Mouse (Mus musculus) limb, embryonic 12.5 days (tissue): ENCODE measurements at regions not wholly inside any gene's neighbourhood (a gene's known extent, or its start where the extent isn't known, plus 50 kb on each side); places are given as distances from the start of the nearest gene placed in this dataset.

Experiments used
- ATAC-seq: fragments of 200-750 bp; cut with Nextera tagmentation; 2 replicates; pipeline ENCODE4 v1.8.0; 2017; ENCODE audit warnings: low read depth, moderate TSS enrichment; ENCODE audit not compliant: insufficient number of reproducible peaks, insufficient read depth, low FRiP score, low TSS enrichment
- H3K27ac ChIP-seq: fragments of 300-500 bp; sonication (generic); 2 replicates; pipeline ENCODE4 v1.5.1; 2016; ENCODE audit warnings: mild to moderate bottlenecking, moderate library complexity
- H3K27me3 ChIP-seq: fragments of 300-500 bp; sonication (generic); 2 replicates; pipeline ENCODE4 v1.6.1; 2016; ENCODE audit warnings: mild to moderate bottlenecking, moderate library complexity
- H3K36me3 ChIP-seq: fragments of 300-500 bp; sonication (generic); 2 replicates; pipeline ENCODE4 v1.6.1; 2016; ENCODE audit warnings: mild to moderate bottlenecking, moderate library complexity
- H3K4me1 ChIP-seq: fragments of 300-500 bp; sonication (generic); replicated peaks from 2 replicates; pipeline ENCODE4 v1.6.1; 2016
- H3K4me2 ChIP-seq: fragments of 300-500 bp; sonication (generic); 2 replicates; pipeline ENCODE4 v1.6.1; 2016; ENCODE audit warnings: mild to moderate bottlenecking, moderate library complexity
- H3K4me3 ChIP-seq: fragments of 300-500 bp; sonication (generic); replicated peaks from 2 replicates; pipeline ENCODE4 v1.5.1; 2016; ENCODE audit warnings: mild to moderate bottlenecking
- H3K9ac ChIP-seq: fragments of 300-500 bp; sonication (generic); replicated peaks from 2 replicates; pipeline ENCODE4 v1.6.1; 2016; ENCODE audit warnings: mild to moderate bottlenecking, moderate library complexity
- H3K9me3 ChIP-seq: fragments of 300-500 bp; sonication (generic); 2 replicates; pipeline ENCODE4 v1.6.1; 2016; ENCODE audit warnings: mild to moderate bottlenecking, moderate library complexity
- WGBS: fragments of 180-500 bp; shearing (Covaris S2); methylation state at CpG from one replicate; pipeline ENCODE4 v1.1.7; 2016; 5-methylcytosine and 5-hydroxymethylcytosine counted together

- WGBS: 52% methylated on average over 1 of the region's 1 CpGs
- Histone ChIP-seq H3K9me3 (no peaks in the 10 kb centered on the region), H3K27me3 (no peaks in the 10 kb centered on the region), H3K36me3 (no peaks in the 10 kb centered on the region), H3K4me2 (no peak overlapping the region), H3K4me1 (no peaks in the 10 kb centered on the region), H3K4me3 (no peak overlapping the region), H3K9ac (no peak overlapping the region), H3K27ac (no peak overlapping the region)
- no peak for ATAC-seq
These were observed 243.4 kb downstream of the Icos start for GRCm38 (mm10) chr1:61221131-61221530.

GRCm38 (mm10) chr1:61228942-61229341 lies 251.2 kb downstream of the Icos start:
- ATAC-seq: no peak
- Histone ChIP-seq H3K9me3 (no peaks in the 10 kb centered on the region), H3K36me3 (no peaks in the 10 kb centered on the region), H3K4me2 (no peak overlapping the region), H3K9ac (no peak overlapping the region), H3K4me1 (peaks cover 22% of the 10 kb centered on the region), H3K4me3 (no peak overlapping the region), H3K27me3 (no peaks in the 10 kb centered on the region), H3K27ac (no peak overlapping the region)
- WGBS: 42% methylated on average over 4 of the region's 4 CpGs

GRCm38 (mm10) chr1:61233001-61233400 lies 255.3 kb downstream of the Icos start:
- Histone ChIP-seq H3K27me3 (0 out of 2 replicates have a peak, but pooled peaks cover 5% of the 10 kb centered on the region), H3K9me3 (no peaks in the 10 kb centered on the region), H3K4me3 (no peak overlapping the region), H3K4me1 (peaks cover 29% of the 10 kb centered on the region), H3K9ac (no peak overlapping the region), H3K36me3 (no peaks in the 10 kb centered on the region), H3K27ac (peak overlapping the region; percentile 57; the same call in 1 of the 2 replicates), H3K4me2 (peak overlapping the region; percentile 57; the same call in 1 of the 2 replicates)
- no peak for ATAC-seq
- 13% methylated on average over 1 of the region's 1 CpGs for WGBS

- peaks cover 29% of the 10 kb centered on the region for H3K4me1 ChIP-seq
- whole genome bisulfite sequencing: 3% methylated on average over 10 of the region's 10 CpGs
- H3K4me2 ChIP-seq: peak overlapping the region; percentile 57
- no peak overlapping the region for H3K9ac ChIP-seq
- ATAC-seq: peak; percentile 78
- no peaks in the 10 kb centered on the region for H3K9me3 ChIP-seq
- peak overlapping the region; percentile 25 for H3K4me3 ChIP-seq
- H3K36me3 ChIP-seq: no peaks in the 10 kb centered on the region
- H3K27ac ChIP-seq: peak overlapping the region; percentile 57
- H3K27me3 ChIP-seq: 0 out of 2 replicates have a peak, but pooled peaks cover 5% of the 10 kb centered on the region
These were observed 256.0 kb downstream of the Icos start for GRCm38 (mm10) chr1:61233476-61234297.

GRCm38 (mm10) chr1:61234298-61234682 lies 256.6 kb downstream of the Icos start:
- H3K27me3 ChIP-seq: 0 out of 2 replicates have a peak, but pooled peaks cover 5% of the 10 kb centered on the region
- no peak overlapping the region for H3K4me3 ChIP-seq
- H3K36me3 ChIP-seq: no peaks in the 10 kb centered on the region
- no peak overlapping the region for H3K9ac ChIP-seq
- ATAC-seq: peak; percentile 47; the same call in 1 of the 2 replicates
- H3K9me3 ChIP-seq: no peaks in the 10 kb centered on the region
- H3K4me1 ChIP-seq: peaks cover 25% of the 10 kb centered on the region
- peak overlapping the region; percentile 57 for H3K27ac ChIP-seq
- WGBS: 10% methylated on average over 1 of the region's 1 CpGs
- peak overlapping the region; percentile 57 for H3K4me2 ChIP-seq

- Histone ChIP-seq H3K4me1 (peaks cover 18% of the 10 kb centered on the region), H3K4me2 (no peak overlapping the region), H3K9ac (no peak overlapping the region), H3K36me3 (no peaks in the 10 kb centered on the region), H3K4me3 (no peak overlapping the region), H3K9me3 (no peaks in the 10 kb centered on the region), H3K27me3 (0 out of 2 replicates have a peak, but pooled peaks cover 5% of the 10 kb centered on the region), H3K27ac (no peak overlapping the region)
- 91% methylated on average over 2 of the region's 2 CpGs for WGBS
- ATAC-seq: no peak
These were observed 258.8 kb downstream of the Icos start for GRCm38 (mm10) chr1:61236511-61236910.

GRCm38 (mm10) chr1:61238668-61239067 lies 260.9 kb downstream of the Icos start:
- no peak overlapping the region for H3K27ac ChIP-seq
- no peak overlapping the region for H3K4me3 ChIP-seq
- no peak overlapping the region for H3K4me2 ChIP-seq
- no peak for ATAC-seq
- no peaks in the 10 kb centered on the region for H3K9me3 ChIP-seq
- 0 out of 2 replicates have a peak, but pooled peaks cover 5% of the 10 kb centered on the region for H3K27me3 ChIP-seq
- H3K9ac ChIP-seq: no peak overlapping the region
- H3K36me3 ChIP-seq: no peaks in the 10 kb centered on the region
- H3K4me1 ChIP-seq: peaks cover 10% of the 10 kb centered on the region
- 85% methylated on average over 3 of the region's 3 CpGs for WGBS

GRCm38 (mm10) chr1:61257561-61257960 lies 279.8 kb downstream of the Icos start:
- Histone ChIP-seq H3K27ac (no peak overlapping the region), H3K9me3 (no peaks in the 10 kb centered on the region), H3K4me3 (no peak overlapping the region), H3K9ac (no peak overlapping the region), H3K27me3 (no peaks in the 10 kb centered on the region; the same call in none of the 2 replicates), H3K36me3 (no peaks in the 10 kb centered on the region), H3K4me2 (no peak overlapping the region), H3K4me1 (no peaks in the 10 kb centered on the region)
- no peak for ATAC-seq

- H3K9ac ChIP-seq: no peak overlapping the region
- no peak for ATAC-seq
- WGBS: 26% methylated on average over 10 of the region's 10 CpGs
- H3K27me3 ChIP-seq: no peaks in the 10 kb centered on the region; the same call in none of the 2 replicates
- H3K36me3 ChIP-seq: no peaks in the 10 kb centered on the region
- no peak overlapping the region for H3K27ac ChIP-seq
- no peaks in the 10 kb centered on the region for H3K9me3 ChIP-seq
- no peak overlapping the region for H3K4me3 ChIP-seq
- H3K4me2 ChIP-seq: no peak overlapping the region
- peaks cover 11% of the 10 kb centered on the region for H3K4me1 ChIP-seq
These were observed 285.7 kb downstream of the Icos start for GRCm38 (mm10) chr1:61263466-61263865.

- no peak for ATAC-seq
- WGBS: 16% methylated on average over 4 of the region's 4 CpGs
- H3K27me3 ChIP-seq: no peaks in the 10 kb centered on the region; the same call in none of the 2 replicates
These were observed 288.0 kb downstream of the Icos start for GRCm38 (mm10) chr1:61265706-61266127.

GRCm38 (mm10) chr1:61273843-61274242 lies 296.1 kb downstream of the Icos start:
- Histone ChIP-seq H3K4me3 (no peak overlapping the region), H3K4me1 (peaks cover 17% of the 10 kb centered on the region), H3K27ac (no peak overlapping the region), H3K27me3 (no peaks in the 10 kb centered on the region), H3K9me3 (no peaks in the 10 kb centered on the region), H3K9ac (no peak overlapping the region), H3K36me3 (no peaks in the 10 kb centered on the region), H3K4me2 (no peak overlapping the region)
- 86% methylated on average over 4 of the region's 4 CpGs for WGBS
- no peak for ATAC-seq

More at GRCm38 (mm10) chr1:61265706-61266127, 288.0 kb downstream of the Icos start:
- Histone ChIP-seq H3K9me3 (no peaks in the 10 kb centered on the region), H3K27ac (no peak overlapping the region), H3K4me2 (no peak overlapping the region), H3K4me1 (peaks cover 22% of the 10 kb centered on the region), H3K9ac (no peak overlapping the region), H3K36me3 (no peaks in the 10 kb centered on the region), H3K4me3 (no peak overlapping the region)
